Comparison of ENCODE assay signal across 8 mouse cellular contexts in genomic region chr14:55863773-55864172, GRCm38 (mm10). TPM values are rescaled to one million over a fixed set of nuclear protein-coding genes. Genes with fewer than 3 reads are reported as not detected.
DNase-seq lines count a peak whose midpoint lies in the region; ATAC-seq and TF ChIP-seq lines count a peak whose summit lies in the region.

No protein-coding gene starts in this region.

- H3K36me3 ChIP-seq in embryonic facial prominence, embryonic 11.5 days (replicated peaks; ENCODE audit: control insufficient read depth, insufficient read depth, low read depth, low read length): peaks cover 9% of the 10 kb centered on the region
- peaks cover 55% of the 10 kb centered on the region for H3K36me3 ChIP-seq in heart, embryonic 15.5 days
- H3K36me3 ChIP-seq in lung, postnatal 0 days (ENCODE audit: insufficient read depth, low read length): peaks cover 6% of the 10 kb centered on the region

- no peak overlapping the region for H3K4me3 ChIP-seq in embryonic facial prominence, embryonic 11.5 days (ENCODE audit: low read depth, low read length)
- H3K4me3 ChIP-seq in heart, embryonic 15.5 days: no peak overlapping the region
- no peak overlapping the region for H3K4me3 ChIP-seq in lung, postnatal 0 days (ENCODE audit: low read depth, low read length)

- H3K9me3 ChIP-seq in embryonic facial prominence, embryonic 11.5 days (replicated peaks; ENCODE audit: control insufficient read depth, low read length): no peaks in the 10 kb centered on the region
- no peaks in the 10 kb centered on the region for H3K9me3 ChIP-seq in heart, embryonic 15.5 days (replicated peaks)
- no peaks in the 10 kb centered on the region for H3K9me3 ChIP-seq in lung, postnatal 0 days (ENCODE audit: low read length)

- peaks cover 3% of the 10 kb centered on the region; the same call in 1 of the 2 replicates for H3K4me1 ChIP-seq in embryonic facial prominence, embryonic 11.5 days (ENCODE audit: control insufficient read depth, insufficient read depth, low read length)
- peaks cover 38% of the 10 kb centered on the region for H3K4me1 ChIP-seq in heart, embryonic 15.5 days (replicated peaks)
- H3K4me1 ChIP-seq in lung, postnatal 0 days (ENCODE audit: insufficient read depth, low read depth, low read length): 0 out of 2 replicates have a peak, but pooled peaks cover 3% of the 10 kb centered on the region

- no peak for DNase-seq in frontal cortex, postnatal 14 days (ENCODE audit: low spot score in 2 of 2)
- peak; percentile 78 for DNase-seq in adrenal gland, adult 2 months
- peak; percentile 87 for DNase-seq in embryonic facial prominence, embryonic 11.5 days (ENCODE audit: low spot score)
- peak; percentile 80 to 87 for DNase-seq in kidney, postnatal 25 days
- peak; percentile 87 for DNase-seq in lung, postnatal 0 days (ENCODE audit: low spot score)
- DNase-seq in right cerebral cortex, postnatal 4 days: peak; percentile 53

- 29% methylated on average over 7 of the region's 7 CpGs for WGBS in embryonic facial prominence, embryonic 11.5 days
- 24% methylated on average over 7 of the region's 7 CpGs for WGBS in heart, embryonic 15.5 days
- 19% methylated on average over 7 of the region's 7 CpGs for WGBS in lung, postnatal 0 days

- ATAC-seq in frontal cortex, adult (ENCODE audit: low TSS enrichment): peak; percentile 72; the same call in 1 of the 2 replicates
- ATAC-seq in embryonic facial prominence, embryonic 11.5 days (replicated peaks; ENCODE audit: insufficient number of reproducible peaks, low FRiP score, low TSS enrichment, low read depth): peak; percentile 32; the same call in 1 of the 2 replicates
- ATAC-seq in heart, embryonic 15.5 days (replicated peaks; ENCODE audit: insufficient number of reproducible peaks, insufficient read depth, low FRiP score, low read depth): peak; percentile 56; the same call in 1 of the 2 replicates
- peak; percentile 85 for ATAC-seq in lung, postnatal 0 days

- no peaks in the 10 kb centered on the region for H3K27me3 ChIP-seq in embryonic facial prominence, embryonic 11.5 days (ENCODE audit: control insufficient read depth, insufficient read depth, low read length)
- no peaks in the 10 kb centered on the region for H3K27me3 ChIP-seq in heart, embryonic 15.5 days
- no peaks in the 10 kb centered on the region for H3K27me3 ChIP-seq in lung, postnatal 0 days (replicated peaks; ENCODE audit: insufficient read depth, low read length)

- TF ChIP-seq CTCF in lung, postnatal 0 days (IDR thresholded peaks at IDR 0.05): peak; percentile 97

- no peak overlapping the region for H3K9ac ChIP-seq in embryonic facial prominence, embryonic 11.5 days (replicated peaks; ENCODE audit: low read length)
- no peak overlapping the region for H3K9ac ChIP-seq in heart, embryonic 15.5 days
- no peak overlapping the region for H3K9ac ChIP-seq in lung, postnatal 0 days (replicated peaks; ENCODE audit: low read depth)

- H3K27ac ChIP-seq in embryonic facial prominence, embryonic 11.5 days (replicated peaks; ENCODE audit: low read depth, low read length): no peak overlapping the region
- H3K27ac ChIP-seq in heart, embryonic 15.5 days: no peak overlapping the region
- no peak overlapping the region for H3K27ac ChIP-seq in lung, postnatal 0 days (ENCODE audit: low read length)

- no peak overlapping the region for H3K4me2 ChIP-seq in embryonic facial prominence, embryonic 11.5 days (ENCODE audit: low read depth, low read length)
- H3K4me2 ChIP-seq in heart, embryonic 15.5 days: no peak overlapping the region
- H3K4me2 ChIP-seq in lung, postnatal 0 days (replicated peaks; ENCODE audit: low read depth, low read length): no peak overlapping the region

- TF ChIP-seq EP300 in lung, postnatal 0 days (IDR thresholded peaks at IDR 0.05): no peak

RNA-seq across cellular contexts. Expression of gene Nynrin, which starts 10.0 kb away (rescaled TPM):
- 10 to 100 TPM in 1 of 2 experiments, 1 to 10 TPM in 1; 7.2 to 16.1 TPM for total RNA-seq in adrenal gland, adult 2 months (2021)
- 5.1 and 5.3 TPM in 2 replicates for polyA plus RNA-seq in adrenal gland, adult 2 months (2012; rRNA removed)
- 13.6 and 19.4 TPM in 2 replicates for polyA plus RNA-seq in embryonic facial prominence, embryonic 11.5 days (2014; fragmentation: Nextera tagmentation; extraction: Ambion mirVana)
- polyA plus RNA-seq in heart, embryonic 15.5 days (2015; fragmentation: Nextera tagmentation; extraction: Ambion mirVana): 12.7 and 15.0 TPM in 2 replicates
- 4.2 and 4.7 TPM in 2 replicates for polyA plus RNA-seq in lung, postnatal 0 days (2015; fragmentation: Nextera tagmentation; extraction: Ambion mirVana)

RNA-seq across cellular contexts. Expression of gene Cbln3, which starts 20.4 kb away (rescaled TPM):
- total RNA-seq in adrenal gland, adult 2 months (2021): under 1 TPM in 1 of 2 experiments, not detected in 1; 0.20 TPM
- 0.03 and 0.25 TPM in 2 replicates for polyA plus RNA-seq in adrenal gland, adult 2 months (2012; rRNA removed)
- polyA plus RNA-seq in embryonic facial prominence, embryonic 11.5 days (2014; fragmentation: Nextera tagmentation; extraction: Ambion mirVana): 0.07 and 0.17 TPM in 2 replicates
- polyA plus RNA-seq in heart, embryonic 15.5 days (2015; fragmentation: Nextera tagmentation; extraction: Ambion mirVana): 0.36 and 0.50 TPM in 2 replicates
- 0.26 and 0.44 TPM in 2 replicates for polyA plus RNA-seq in lung, postnatal 0 days (2015; fragmentation: Nextera tagmentation; extraction: Ambion mirVana)

RNA-seq across cellular contexts. Expression of gene Khnyn, which starts 21.0 kb away (rescaled TPM):
- 10 to 100 TPM; 12.3 to 18.2 TPM for total RNA-seq in adrenal gland, adult 2 months (2021)
- 13.0 and 14.6 TPM in 2 replicates for polyA plus RNA-seq in adrenal gland, adult 2 months (2012; rRNA removed)
- polyA plus RNA-seq in embryonic facial prominence, embryonic 11.5 days (2014; fragmentation: Nextera tagmentation; extraction: Ambion mirVana): 10.4 and 11.9 TPM in 2 replicates
- polyA plus RNA-seq in heart, embryonic 15.5 days (2015; fragmentation: Nextera tagmentation; extraction: Ambion mirVana): 9.2 and 12.6 TPM in 2 replicates
- 10.1 and 11.7 TPM in 2 replicates for polyA plus RNA-seq in lung, postnatal 0 days (2015; fragmentation: Nextera tagmentation; extraction: Ambion mirVana)

RNA-seq across cellular contexts. Expression of gene Sdr39u1, which starts 36.3 kb away (rescaled TPM):
- 10 to 100 TPM; 81.0 to 92.5 TPM for total RNA-seq in adrenal gland, adult 2 months (2021)
- polyA plus RNA-seq in adrenal gland, adult 2 months (2012; rRNA removed): 45.9 and 52.8 TPM in 2 replicates
- 55.7 and 59.4 TPM in 2 replicates for polyA plus RNA-seq in embryonic facial prominence, embryonic 11.5 days (2014; fragmentation: Nextera tagmentation; extraction: Ambion mirVana)
- polyA plus RNA-seq in heart, embryonic 15.5 days (2015; fragmentation: Nextera tagmentation; extraction: Ambion mirVana): 45.3 and 60.8 TPM in 2 replicates
- polyA plus RNA-seq in lung, postnatal 0 days (2015; fragmentation: Nextera tagmentation; extraction: Ambion mirVana): 43.0 and 46.3 TPM in 2 replicates

RNA-seq across cellular contexts. Expression of gene Nfatc4, which starts 40.8 kb away (rescaled TPM):
- total RNA-seq in adrenal gland, adult 2 months (2021): 10 to 100 TPM; 17.9 to 21.9 TPM
- polyA plus RNA-seq in adrenal gland, adult 2 months (2012; rRNA removed): 50.5 and 58.1 TPM in 2 replicates
- 53.7 and 61.6 TPM in 2 replicates for polyA plus RNA-seq in embryonic facial prominence, embryonic 11.5 days (2014; fragmentation: Nextera tagmentation; extraction: Ambion mirVana)
- 10.8 and 15.8 TPM in 2 replicates for polyA plus RNA-seq in heart, embryonic 15.5 days (2015; fragmentation: Nextera tagmentation; extraction: Ambion mirVana)
- 17.1 and 18.1 TPM in 2 replicates for polyA plus RNA-seq in lung, postnatal 0 days (2015; fragmentation: Nextera tagmentation; extraction: Ambion mirVana)

Comparison
In these comparisons a context has a peak if more than half of its experiments do, and no peak if none do; other contexts are left out.
1. ATAC-seq: peak in every context shown above with its lines; median percentile 85 in lung, postnatal 0 days; 72 in frontal cortex, adult; 56 in heart, embryonic 15.5 days; 32 in embryonic facial prominence, embryonic 11.5 days.
2. DNase-seq: peak in adrenal gland, adult 2 months (single experiment), embryonic facial prominence, embryonic 11.5 days (single experiment), kidney, postnatal 25 days (2 of 2), lung, postnatal 0 days (single experiment) and right cerebral cortex, postnatal 4 days (single experiment); none in frontal cortex, postnatal 14 days (0 of 2).